Mouse (Mus musculus) forebrain, embryonic 11.5 days (tissue): ENCODE results near the gene Ctdspl2. TPM values are rescaled to one million over a fixed set of nuclear protein-coding genes. Genes with fewer than 3 reads are reported as not detected.
"Not testable (repeated sequence)": the region's sequence is repeated elsewhere in the genome, so short reads cannot be mapped to it uniquely, and the experiment has no call there.

Experiments used
- ATAC-seq: fragments of 200-750 bp; cut with Nextera tagmentation; replicated peaks from 2 replicates; pipeline ENCODE4 v1.8.0; 2017; ENCODE audit warnings: moderate TSS enrichment; ENCODE audit not compliant: low FRiP score
- DNase-seq: peaks from one replicate; pipeline ENCODE4 v3.0.0-alpha.2; 2017; ENCODE audit warnings: low spot score
- H3K27ac ChIP-seq: fragments of 300-500 bp; sonication (generic); 2 replicates; pipeline ENCODE4 v1.5.1; 2014; ENCODE audit warnings: low read depth, low read length
- H3K27me3 ChIP-seq: fragments of 300-500 bp; sonication (generic); 2 replicates; pipeline ENCODE4 v1.6.1; 2014; ENCODE audit warnings: mild to moderate bottlenecking, low read length, mixed read lengths; ENCODE audit not compliant: control insufficient read depth, insufficient read depth
- H3K36me3 ChIP-seq: fragments of 300-500 bp; sonication (generic); 2 replicates; pipeline ENCODE4 v1.6.1; 2014; ENCODE audit warnings: mild to moderate bottlenecking, low read length, moderate library complexity, mixed read lengths; ENCODE audit not compliant: control insufficient read depth, insufficient read depth
- H3K4me1 ChIP-seq: fragments of 300-500 bp; sonication (generic); replicated peaks from 2 replicates; pipeline ENCODE4 v1.6.1; 2014; ENCODE audit warnings: low read length, mixed read lengths; ENCODE audit not compliant: control insufficient read depth, insufficient read depth
- H3K4me2 ChIP-seq: fragments of 300-500 bp; sonication (generic); 2 replicates; pipeline ENCODE4 v1.6.1; 2014; ENCODE audit warnings: low read depth, mild to moderate bottlenecking, low read length, moderate library complexity, mixed read lengths; ENCODE audit not compliant: severe bottlenecking
- H3K4me3 ChIP-seq: fragments of 300-500 bp; sonication (generic); 2 replicates; pipeline ENCODE4 v1.5.1; 2014; ENCODE audit warnings: low read depth, low read length
- H3K9ac ChIP-seq: fragments of 300-500 bp; sonication (generic); 2 replicates; pipeline ENCODE4 v1.6.1; 2014; ENCODE audit warnings: low read length
- H3K9me3 ChIP-seq: fragments of 300-500 bp; sonication (generic); 2 replicates; pipeline ENCODE4 v1.6.1; 2016; ENCODE audit warnings: low read length, mixed read lengths; ENCODE audit not compliant: control insufficient read depth
- WGBS: fragments of 180-500 bp; shearing (Covaris S2); extraction: QIAGEN DNeasy Blood & Tissue Kit; methylation state at CpG from one replicate; pipeline ENCODE4 v1.1.7; 2014; 5-methylcytosine and 5-hydroxymethylcytosine counted together
- polyA plus RNA-seq: library from polyadenylated mRNA; unstranded; fragments of >200 nt; fragmentation: Nextera tagmentation; extraction: Ambion mirVana; gene quantifications from 2 replicates; pipeline ENCODE4 v1.2.1, GENCODE M21; 2014

Gene Ctdspl2
- polyA plus RNA-seq, 1 experiment from 2014 or later: 71.5 TPM

DNA sequence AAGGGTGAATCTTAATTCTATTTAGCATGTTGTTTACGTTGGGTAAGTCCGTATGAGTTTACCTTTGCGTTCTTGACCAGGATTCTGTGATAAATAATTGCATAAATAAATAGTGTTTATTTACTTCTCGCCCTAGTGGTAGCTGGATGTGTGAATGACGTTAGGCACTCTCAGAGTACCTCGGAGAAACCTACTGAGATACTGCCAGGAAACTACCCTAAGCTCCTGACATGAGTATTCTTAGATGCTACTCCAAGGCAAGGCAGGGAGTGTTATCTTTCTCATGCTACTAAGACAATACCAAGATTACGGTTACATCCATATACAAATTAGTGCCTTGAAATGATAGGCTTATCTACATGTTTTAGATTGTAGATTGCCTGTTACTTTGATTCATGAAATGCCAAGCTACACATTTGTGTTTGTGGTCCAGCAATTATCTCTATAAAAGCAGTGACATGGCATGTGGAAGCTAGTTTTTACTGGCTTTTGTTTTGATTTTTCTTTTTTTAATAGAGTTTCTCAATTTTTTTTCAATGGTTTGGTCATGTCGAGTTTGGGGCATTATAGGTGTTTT lies 1.5 kb downstream of the Ctdspl2 start:
- H3K27me3 ChIP-seq: no peaks in the 10 kb centered on the region
- ATAC-seq (no peak), DNase-seq (no peak)
- H3K36me3 ChIP-seq: no peaks in the 10 kb centered on the region; the same call in 1 of the 2 replicates
- peak overlapping the region; percentile 78 for H3K4me3 ChIP-seq
- H3K4me2 ChIP-seq: peak overlapping the region; percentile 68
- no peak overlapping the region for H3K27ac ChIP-seq
- H3K4me1 ChIP-seq: peaks cover 5% of the 10 kb centered on the region; the same call in 1 of the 2 replicates
- H3K9me3 ChIP-seq: no peaks in the 10 kb centered on the region
- H3K9ac ChIP-seq: peak overlapping the region; percentile 92
- WGBS: 13% methylated on average over 8 of the region's 8 CpGs

- no peak for ATAC-seq
Observed at GRCm38 (mm10) chr2:121995738-121996137, 39.9 kb downstream of the Ctdspl2 start.

DNA sequence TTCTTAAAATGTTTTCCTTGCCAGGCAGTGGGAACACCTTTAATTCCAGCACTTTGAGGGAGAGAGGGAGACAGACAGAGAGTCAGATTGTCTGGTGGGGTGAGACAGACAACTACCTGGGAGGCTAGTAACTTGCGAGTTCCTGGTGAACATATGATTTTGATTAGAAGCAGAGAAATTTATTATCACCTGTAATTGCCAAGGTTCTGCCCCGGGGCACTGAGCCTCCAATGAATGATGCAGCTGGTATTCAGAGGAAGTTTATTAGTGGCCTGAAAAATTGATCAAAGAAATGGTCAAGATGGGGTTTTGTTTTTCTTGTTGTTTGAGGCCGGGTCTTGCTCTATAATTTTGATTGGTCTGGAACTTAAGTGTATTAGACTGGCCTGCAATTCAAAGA lies 53.0 kb downstream of the Ctdspl2 start:
- no peaks in the 10 kb centered on the region for H3K9me3 ChIP-seq
- H3K4me1 ChIP-seq: no peaks in the 10 kb centered on the region
- H3K4me2 ChIP-seq: no peak overlapping the region
- peaks cover 5% of the 10 kb centered on the region; the same call in 1 of the 2 replicates for H3K36me3 ChIP-seq
- H3K4me3 ChIP-seq: no peak overlapping the region
- ATAC-seq (no peak), DNase-seq (no peak)
- no peak overlapping the region for H3K9ac ChIP-seq
- H3K27me3 ChIP-seq: no peaks in the 10 kb centered on the region
- H3K27ac ChIP-seq: no peak overlapping the region
- 89% methylated on average over 3 of the region's 3 CpGs for WGBS

More at GRCm38 (mm10) chr2:121995738-121996137, 39.9 kb downstream of the Ctdspl2 start:
- H3K9me3 ChIP-seq: no peaks in the 10 kb centered on the region
- H3K27ac ChIP-seq: no peak overlapping the region
- no peaks in the 10 kb centered on the region for H3K27me3 ChIP-seq
- DNase-seq: no peak
- no peaks in the 10 kb centered on the region for H3K4me1 ChIP-seq
- WGBS: 98% methylated on average over 1 of the region's 1 CpGs
- H3K9ac ChIP-seq: no peak overlapping the region
- H3K4me2 ChIP-seq: no peak overlapping the region
- no peaks in the 10 kb centered on the region; the same call in 1 of the 2 replicates for H3K36me3 ChIP-seq
- H3K4me3 ChIP-seq: no peak overlapping the region

DNA sequence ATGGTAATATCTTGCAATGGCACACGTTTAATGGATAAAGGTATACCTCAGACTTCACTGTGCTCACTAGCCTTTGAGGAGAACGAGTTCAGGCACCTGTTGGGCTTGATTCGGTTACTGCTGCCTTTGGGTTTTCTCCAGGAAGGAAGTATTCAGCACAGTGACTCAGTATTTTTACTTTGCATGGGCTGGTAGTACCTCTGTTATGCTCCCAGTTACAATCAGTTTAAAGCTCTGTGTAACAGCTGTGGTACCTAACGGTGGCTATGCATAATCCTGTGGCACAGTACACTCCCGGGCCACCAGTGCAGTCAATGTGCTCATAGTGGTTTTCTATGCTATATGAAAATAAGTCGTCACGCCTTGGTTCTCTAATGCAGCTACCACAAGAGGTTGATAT lies 55.6 kb downstream of the Ctdspl2 start:
- Histone ChIP-seq H3K9ac (no peak overlapping the region), H3K36me3 (peaks cover 5% of the 10 kb centered on the region; the same call in 1 of the 2 replicates), H3K4me3 (no peak overlapping the region), H3K27ac (no peak overlapping the region), H3K4me2 (no peak overlapping the region), H3K9me3 (no peaks in the 10 kb centered on the region), H3K4me1 (no peaks in the 10 kb centered on the region), H3K27me3 (no peaks in the 10 kb centered on the region)
- 93% methylated on average over 7 of the region's 7 CpGs for WGBS
- no peak for ATAC-seq
- no peak for DNase-seq

DNA sequence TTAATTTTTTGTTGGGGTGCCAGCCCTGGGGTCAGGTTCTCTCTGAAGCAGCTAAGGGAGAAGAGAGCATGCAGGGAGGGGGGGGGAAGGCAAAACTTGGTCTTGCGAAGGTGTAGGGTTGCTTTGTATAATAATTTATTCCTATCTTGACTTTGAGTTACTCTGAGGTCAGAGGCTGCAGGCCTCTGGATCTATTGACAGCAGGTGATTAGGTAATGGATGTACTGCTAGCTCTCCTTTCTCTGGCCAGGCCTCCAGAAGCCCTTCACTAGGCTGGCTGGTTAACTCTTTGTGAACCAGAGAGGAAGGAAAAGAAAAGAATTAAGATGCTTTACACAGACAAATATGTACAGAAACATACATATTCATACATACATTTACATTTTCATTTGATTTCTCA lies 62.9 kb downstream of the Ctdspl2 start:
- Histone ChIP-seq H3K4me1 (no peaks in the 10 kb centered on the region), H3K4me2 (no peak overlapping the region), H3K36me3 (no peaks in the 10 kb centered on the region; the same call in 1 of the 2 replicates), H3K27ac (no peak overlapping the region), H3K9ac (no peak overlapping the region), H3K27me3 (no peaks in the 10 kb centered on the region), H3K4me3 (no peak overlapping the region), H3K9me3 (no peaks in the 10 kb centered on the region)
- no peak for ATAC-seq
- DNase-seq: no peak
- 73% methylated on average over 1 of the region's 1 CpGs for WGBS

GRCm38 (mm10) chr2:122022284-122022683 lies 66.5 kb downstream of the Ctdspl2 start:
- H3K27me3 ChIP-seq: no peaks in the 10 kb centered on the region
- ATAC-seq: no peak
- no peak overlapping the region for H3K4me3 ChIP-seq
- no peaks in the 10 kb centered on the region for H3K4me1 ChIP-seq
- DNase-seq: no peak
- H3K4me2 ChIP-seq: no peak overlapping the region
- H3K9me3 ChIP-seq: no peaks in the 10 kb centered on the region
- H3K27ac ChIP-seq: no peak overlapping the region
- 88% methylated on average over 2 of the region's 2 CpGs for WGBS
- H3K9ac ChIP-seq: no peak overlapping the region
- no peaks in the 10 kb centered on the region for H3K36me3 ChIP-seq

DNA sequence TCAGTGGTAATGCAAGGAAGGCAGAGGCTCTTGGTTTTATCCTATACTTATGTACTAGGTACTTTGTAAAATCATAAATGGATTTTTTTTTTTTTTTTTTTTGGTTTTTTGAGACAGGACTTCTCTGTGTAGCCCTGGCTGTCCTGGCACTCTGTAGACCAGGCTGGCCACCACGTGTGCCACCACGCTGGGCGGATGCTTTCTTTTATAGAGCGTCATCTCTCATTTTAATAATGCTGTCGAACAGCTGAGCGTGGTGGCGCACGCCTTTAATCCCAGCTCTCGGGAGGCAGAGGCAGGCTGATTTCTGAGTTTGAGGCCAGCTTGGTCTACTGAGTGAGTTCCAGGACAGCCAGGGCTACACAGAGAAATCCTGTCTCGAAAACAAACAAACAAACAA lies 71.3 kb downstream of the Ctdspl2 start:
- H3K9me3 ChIP-seq: not testable (repeated sequence)

GRCm38 (mm10) chr2:122027862-122028755 lies 72.3 kb downstream of the Ctdspl2 start, which contains the start of gene Eif3j1:
Eif3j1 (plus strand) TSS chr2:122028546.
- peak within 1 kb of the TSS; percentile 79 for H3K9ac ChIP-seq
- WGBS: 0% methylated on average over 51 of the region's 67 CpGs
- H3K9me3 ChIP-seq: no peaks in the 10 kb centered on the region
- H3K4me2 ChIP-seq: peak within 1 kb of the TSS; percentile 78
- peak; percentile 97 for DNase-seq
- peak; percentile 99 for ATAC-seq
- H3K4me1 ChIP-seq: no peaks in the 10 kb centered on the region
- no peaks in the 10 kb centered on the region for H3K36me3 ChIP-seq
- peak within 1 kb of the TSS; percentile 70 for H3K27ac ChIP-seq
- peak within 1 kb of the TSS; percentile 87 for H3K4me3 ChIP-seq
- no peaks in the 10 kb centered on the region for H3K27me3 ChIP-seq

More for the DNA sequence above, 71.3 kb downstream of the Ctdspl2 start:
- H3K9ac ChIP-seq, H3K27me3 ChIP-seq, H3K36me3 ChIP-seq, H3K27ac ChIP-seq, H3K4me3 ChIP-seq, ATAC-seq, DNase-seq, H3K4me1 ChIP-seq, H3K4me2 ChIP-seq: not testable (repeated sequence)
- 94% methylated on average over 10 of the region's 10 CpGs for WGBS
